Mouse (Mus musculus) thymus, postnatal 4 days (tissue): ENCODE results near the gene Coq9.

ENCODE experiments used
- DNase-seq: peaks from one replicate; pipeline ENCODE4 v3.0.0; 2021

Coq9 gene

GRCm38 (mm10) chr8:94870474-94871107 lies 32.5 kb downstream of the Coq9 start:
- no peak for DNase-seq

GRCm38 (mm10) chr8:94871108-94871894 lies 33.2 kb downstream of the Coq9 start:
- peak; percentile 47 for DNase-seq

- no peak for DNase-seq
Observed at GRCm38 (mm10) chr8:94872156-94872555, 34.0 kb downstream of the Coq9 start.

GRCm38 (mm10) chr8:94872576-94872975 lies 34.5 kb downstream of the Coq9 start:
- no peak for DNase-seq

- peak; percentile 85 for DNase-seq
Observed at GRCm38 (mm10) chr8:94874358-94874757, 36.2 kb downstream of the Coq9 start.

GRCm38 (mm10) chr8:94875096-94875870 lies 37.2 kb downstream of the Coq9 start:
- no peak for DNase-seq

GRCm38 (mm10) chr8:94875871-94876150 lies 37.7 kb downstream of the Coq9 start:
- DNase-seq = no peak

- DNase-seq = peak; percentile 94
Observed at GRCm38 (mm10) chr8:94876197-94876730, 38.1 kb downstream of the Coq9 start, which contains the start of gene Dok4. Gene Dok4, minus strand, starts transcription at chr8:94876330.

GRCm38 (mm10) chr8:94876820-94877219 lies 38.7 kb downstream of the Coq9 start:
- DNase-seq = no peak

- DNase-seq = no peak
Observed at GRCm38 (mm10) chr8:94880742-94881141, 42.6 kb downstream of the Coq9 start.

- no peak for DNase-seq
Observed at GRCm38 (mm10) chr8:94888383-94889036, 50.4 kb downstream of the Coq9 start.

- no peak for DNase-seq
Observed at GRCm38 (mm10) chr8:94892917-94893316, 54.8 kb downstream of the Coq9 start.

GRCm38 (mm10) chr8:94899262-94899661 lies 61.1 kb downstream of the Coq9 start:
- peak; percentile 28 for DNase-seq

GRCm38 (mm10) chr8:94900617-94901016 lies 62.5 kb downstream of the Coq9 start:
- no peak for DNase-seq

GRCm38 (mm10) chr8:94901031-94901430 lies 62.9 kb downstream of the Coq9 start:
- DNase-seq = no peak

GRCm38 (mm10) chr8:94903709-94904108 lies 65.6 kb downstream of the Coq9 start:
- DNase-seq = no peak
